Mouse (Mus musculus): ENCODE results near the gene Rxrg. TPM values are rescaled to one million over a fixed set of nuclear protein-coding genes. Genes with fewer than 3 reads are reported as not detected.

Rxrg gene
- 1.7 TPM in 2 replicates for polyA plus RNA-seq (2016; fragmentation: Nextera tagmentation; extraction: Ambion mirVana)

DNA sequence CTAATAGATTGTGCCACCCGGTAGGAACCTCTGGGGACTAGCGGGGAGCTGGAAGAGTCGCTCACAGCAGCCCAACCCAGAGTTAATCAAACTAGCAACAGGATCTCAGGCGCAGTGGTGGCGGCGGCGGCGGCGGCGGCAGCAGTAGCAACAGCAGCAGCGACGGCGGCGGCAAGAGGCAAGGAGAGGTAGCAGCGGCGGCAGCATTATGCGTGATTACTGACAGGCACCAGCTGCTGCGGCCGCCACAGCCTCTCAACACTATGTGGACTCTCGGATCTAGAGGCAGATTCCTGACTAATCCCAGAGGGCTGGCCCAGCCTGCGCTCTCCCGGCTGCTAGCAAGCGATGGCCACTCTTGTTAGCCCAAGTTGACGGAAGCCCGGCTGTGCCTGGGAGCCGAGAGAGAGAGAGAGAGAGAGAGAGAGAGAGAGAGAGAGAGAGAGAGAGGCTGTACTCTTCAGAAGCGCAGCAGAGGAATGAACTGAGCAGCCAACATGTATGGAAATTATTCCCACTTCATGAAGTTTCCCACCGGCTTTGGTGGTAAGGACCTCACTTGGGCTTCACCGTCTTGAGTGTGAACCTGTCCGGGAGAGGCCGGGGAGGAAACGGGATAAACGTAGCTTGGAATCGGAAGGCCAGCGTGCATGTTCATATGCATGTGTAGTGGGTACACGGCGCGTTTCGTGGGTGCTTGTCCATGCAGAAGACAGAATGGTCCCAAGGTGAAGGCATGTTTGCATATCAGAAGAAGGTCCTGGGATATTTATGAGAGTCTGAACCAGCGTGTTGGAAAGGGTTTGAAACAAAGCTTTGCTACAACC, at the start of gene Rxrg:
TSS of gene Rxrg (plus strand) at position 130 of the 827 bp plus-strand sequence.
- WGBS: under 1% methylated on average over 40 of the region's 40 CpGs
- Histone ChIP-seq H3K27me3 (replicated peaks) (peaks cover 36% of the 10 kb centered on the region), H3K4me1 (replicated peaks) (peaks cover 11% of the 10 kb centered on the region), H3K4me2 (peak within 1 kb of the TSS; percentile 91), H3K27ac (ENCODE audit: poor library complexity, severe bottlenecking) (peak within 1 kb of the TSS; percentile 37; the same call in 1 of the 2 replicates), H3K36me3 (no peaks in the 10 kb centered on the region), H3K9me3 (replicated peaks) (no peaks in the 10 kb centered on the region), H3K4me3 (peak within 1 kb of the TSS; percentile 55), H3K9ac (peak within 1 kb of the TSS; percentile 69)
- ATAC-seq (ENCODE audit: insufficient number of reproducible peaks, low FRiP score): peak; percentile 80

DNA sequence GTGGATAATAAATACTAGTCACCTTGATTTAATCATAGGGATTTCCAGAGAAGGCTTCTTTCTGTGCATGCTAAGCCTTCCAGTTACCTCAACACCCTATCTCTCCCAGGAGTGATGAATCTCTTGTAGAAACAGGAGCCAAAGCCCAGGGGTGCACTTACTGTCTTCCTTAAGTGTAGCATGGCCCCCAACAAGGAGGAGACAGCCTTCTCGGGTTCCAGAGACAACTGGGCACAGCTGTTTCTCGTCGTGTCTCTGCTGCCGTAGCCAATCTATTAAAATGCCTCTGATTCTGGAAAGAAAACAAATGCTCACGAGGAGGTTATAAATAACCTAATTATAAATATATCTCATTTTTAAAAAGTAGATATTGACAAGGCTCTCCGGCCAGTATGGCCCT, 48.9 kb upstream of the Rxrg start:
- no peak overlapping the region for H3K4me3 ChIP-seq
- H3K4me2 ChIP-seq: no peak overlapping the region
- WGBS: 57% methylated on average over 6 of the region's 6 CpGs
- no peaks in the 10 kb centered on the region for H3K9me3 ChIP-seq (replicated peaks)
- no peaks in the 10 kb centered on the region for H3K27me3 ChIP-seq (replicated peaks)
- H3K9ac ChIP-seq: no peak overlapping the region
- no peak overlapping the region for H3K27ac ChIP-seq (ENCODE audit: poor library complexity, severe bottlenecking)
- no peaks in the 10 kb centered on the region for H3K36me3 ChIP-seq
- H3K4me1 ChIP-seq (replicated peaks): peaks cover 6% of the 10 kb centered on the region; the same call in 1 of the 2 replicates
- ATAC-seq (ENCODE audit: insufficient number of reproducible peaks, low FRiP score): no peak

DNA sequence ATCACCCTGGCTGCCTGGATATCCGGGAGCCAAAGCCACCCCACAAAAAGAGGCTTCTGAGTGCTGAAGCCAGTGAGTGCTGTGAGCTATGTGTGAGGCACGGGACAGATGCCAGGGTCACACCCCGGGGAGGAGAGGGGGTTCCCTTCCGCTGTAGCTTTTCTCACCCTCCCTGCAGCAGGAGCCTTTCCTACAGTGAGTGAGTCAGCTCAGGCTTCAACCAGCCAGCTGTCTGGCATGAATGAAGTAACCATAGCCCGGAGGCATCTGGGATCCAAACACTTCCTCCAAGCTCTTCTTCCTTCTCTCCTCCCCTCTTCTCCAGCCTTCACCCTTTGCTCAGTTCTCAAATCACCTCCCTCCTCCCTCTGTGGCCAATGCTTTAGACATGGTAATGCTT, 46.6 kb upstream of the Rxrg start:
- WGBS: 10% methylated on average over 5 of the region's 5 CpGs
- Histone ChIP-seq H3K4me1 (replicated peaks) (peaks cover 6% of the 10 kb centered on the region; the same call in 1 of the 2 replicates), H3K4me2 (peak overlapping the region; percentile 27; the same call in 1 of the 2 replicates), H3K9ac (no peak overlapping the region), H3K27me3 (replicated peaks) (no peaks in the 10 kb centered on the region), H3K9me3 (replicated peaks) (no peaks in the 10 kb centered on the region), H3K4me3 (no peak overlapping the region), H3K27ac (ENCODE audit: poor library complexity, severe bottlenecking) (no peak overlapping the region), H3K36me3 (no peaks in the 10 kb centered on the region)
- peak; percentile 72; the same call in 1 of the 2 replicates for ATAC-seq (ENCODE audit: insufficient number of reproducible peaks, low FRiP score)

DNA sequence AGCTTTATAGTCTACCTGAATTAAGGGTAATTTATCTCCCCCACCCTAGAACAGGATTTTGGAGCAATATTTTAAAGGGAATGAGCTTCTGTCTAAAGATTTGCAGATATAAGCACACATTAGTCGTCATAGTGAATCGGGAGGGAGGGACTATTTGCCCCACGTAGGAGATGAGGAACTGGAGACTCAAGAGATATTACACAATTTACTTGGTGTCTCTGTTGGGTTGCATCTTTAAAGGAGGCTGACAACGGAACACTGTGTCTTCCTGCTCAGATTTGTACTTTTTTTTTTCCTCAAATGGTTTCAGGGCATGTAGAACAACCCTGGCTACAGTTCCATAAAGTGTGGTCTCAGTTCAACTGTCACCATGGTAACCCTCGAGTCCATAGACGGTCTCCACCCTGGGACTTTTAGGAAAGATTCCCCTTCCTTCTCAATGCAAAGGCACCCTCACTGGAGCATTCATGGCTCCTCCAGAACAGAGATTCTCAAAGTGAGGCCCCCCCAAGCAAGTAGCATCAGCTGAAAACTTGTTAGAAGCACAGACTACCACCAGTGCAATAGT, 44.1 kb upstream of the Rxrg start:
- Histone ChIP-seq H3K9ac (no peak overlapping the region), H3K4me2 (no peak overlapping the region), H3K9me3 (replicated peaks) (no peaks in the 10 kb centered on the region), H3K27me3 (replicated peaks) (no peaks in the 10 kb centered on the region), H3K4me3 (no peak overlapping the region), H3K36me3 (no peaks in the 10 kb centered on the region), H3K27ac (ENCODE audit: poor library complexity, severe bottlenecking) (no peak overlapping the region), H3K4me1 (replicated peaks) (peaks cover 6% of the 10 kb centered on the region; the same call in 1 of the 2 replicates)
- 74% methylated on average over 6 of the region's 6 CpGs for WGBS
- no peak for ATAC-seq (ENCODE audit: insufficient number of reproducible peaks, low FRiP score)

- H3K9me3 ChIP-seq (replicated peaks): 0 out of 2 replicates have a peak, but pooled peaks cover 2% of the 10 kb centered on the region
- H3K4me3 ChIP-seq: no peak overlapping the region
- no peaks in the 10 kb centered on the region for H3K27me3 ChIP-seq (replicated peaks)
- no peak overlapping the region for H3K4me2 ChIP-seq
- no peak overlapping the region for H3K9ac ChIP-seq
- H3K36me3 ChIP-seq: no peaks in the 10 kb centered on the region
- no peak for ATAC-seq (ENCODE audit: insufficient number of reproducible peaks, low FRiP score)
- H3K4me1 ChIP-seq (replicated peaks): no peaks in the 10 kb centered on the region
- H3K27ac ChIP-seq (ENCODE audit: poor library complexity, severe bottlenecking): no peak overlapping the region
- 60% methylated on average over 2 of the region's 2 CpGs for WGBS
Measured at GRCm38 (mm10) chr1:167566571-167566970, 31.6 kb upstream of the Rxrg start.

DNA sequence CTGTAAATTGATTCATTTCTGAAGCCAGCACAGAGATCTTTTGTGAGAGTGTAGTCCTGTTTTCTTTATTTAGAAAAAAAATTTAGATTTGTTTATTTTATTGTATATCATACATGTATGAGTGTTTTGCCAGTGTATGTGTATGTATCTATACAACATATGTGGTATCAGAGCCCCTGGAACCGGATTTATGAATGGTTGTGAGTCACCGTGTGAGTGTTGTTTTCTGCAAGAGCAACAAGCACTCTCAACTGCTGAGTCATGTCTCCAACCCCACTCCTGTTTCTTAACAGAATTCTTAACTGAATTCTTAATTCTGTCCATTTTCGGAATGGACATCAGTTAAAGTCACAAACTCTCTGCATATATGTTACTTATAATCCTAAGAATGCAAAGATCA, 19.1 kb upstream of the Rxrg start:
- no peak overlapping the region for H3K9ac ChIP-seq
- H3K9me3 ChIP-seq (replicated peaks): no peaks in the 10 kb centered on the region
- no peak for ATAC-seq (ENCODE audit: insufficient number of reproducible peaks, low FRiP score)
- no peaks in the 10 kb centered on the region for H3K27me3 ChIP-seq (replicated peaks)
- WGBS: 61% methylated on average over 3 of the region's 3 CpGs
- H3K4me1 ChIP-seq (replicated peaks): peaks cover 6% of the 10 kb centered on the region; the same call in 1 of the 2 replicates
- no peak overlapping the region for H3K27ac ChIP-seq (ENCODE audit: poor library complexity, severe bottlenecking)
- no peak overlapping the region for H3K4me2 ChIP-seq
- no peaks in the 10 kb centered on the region for H3K36me3 ChIP-seq
- H3K4me3 ChIP-seq: no peak overlapping the region

DNA sequence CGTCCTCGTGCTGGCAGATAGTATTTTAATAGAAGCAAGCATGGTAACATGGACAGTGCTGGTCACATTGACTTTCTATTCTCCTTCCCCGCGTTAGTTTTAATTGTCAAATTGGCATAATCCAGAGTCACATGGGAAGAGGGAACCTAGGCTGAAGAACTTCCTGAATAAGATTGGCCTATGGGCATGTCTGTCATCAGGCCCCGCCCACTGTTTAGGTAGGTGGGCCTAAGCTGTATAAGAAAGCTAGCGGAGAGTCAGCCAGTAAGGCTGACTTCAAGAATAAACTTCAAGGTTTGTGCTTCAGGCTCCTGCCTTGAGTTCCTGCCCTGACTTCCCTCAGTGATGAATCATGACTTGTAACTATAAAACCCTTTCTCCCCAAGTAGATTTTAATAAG, 15.0 kb upstream of the Rxrg start:
- Histone ChIP-seq H3K9ac (no peak overlapping the region), H3K27me3 (replicated peaks) (no peaks in the 10 kb centered on the region), H3K4me1 (replicated peaks) (peaks cover 6% of the 10 kb centered on the region; the same call in 1 of the 2 replicates), H3K9me3 (replicated peaks) (no peaks in the 10 kb centered on the region), H3K4me3 (no peak overlapping the region), H3K4me2 (no peak overlapping the region), H3K36me3 (no peaks in the 10 kb centered on the region), H3K27ac (ENCODE audit: poor library complexity, severe bottlenecking) (no peak overlapping the region)
- WGBS: 46% methylated on average over 6 of the region's 6 CpGs
- ATAC-seq (ENCODE audit: insufficient number of reproducible peaks, low FRiP score): no peak

- Histone ChIP-seq H3K4me2 (no peak overlapping the region), H3K9me3 (replicated peaks) (no peaks in the 10 kb centered on the region), H3K27me3 (replicated peaks) (no peaks in the 10 kb centered on the region), H3K9ac (no peak overlapping the region), H3K36me3 (no peaks in the 10 kb centered on the region), H3K4me1 (replicated peaks) (peaks cover 9% of the 10 kb centered on the region; the same call in 1 of the 2 replicates), H3K27ac (ENCODE audit: poor library complexity, severe bottlenecking) (no peak overlapping the region), H3K4me3 (no peak overlapping the region)
- WGBS: 53% methylated on average over 12 of the region's 12 CpGs
- no peak for ATAC-seq (ENCODE audit: insufficient number of reproducible peaks, low FRiP score)
Measured at GRCm38 (mm10) chr1:167583888-167584287, 14.3 kb upstream of the Rxrg start.

DNA sequence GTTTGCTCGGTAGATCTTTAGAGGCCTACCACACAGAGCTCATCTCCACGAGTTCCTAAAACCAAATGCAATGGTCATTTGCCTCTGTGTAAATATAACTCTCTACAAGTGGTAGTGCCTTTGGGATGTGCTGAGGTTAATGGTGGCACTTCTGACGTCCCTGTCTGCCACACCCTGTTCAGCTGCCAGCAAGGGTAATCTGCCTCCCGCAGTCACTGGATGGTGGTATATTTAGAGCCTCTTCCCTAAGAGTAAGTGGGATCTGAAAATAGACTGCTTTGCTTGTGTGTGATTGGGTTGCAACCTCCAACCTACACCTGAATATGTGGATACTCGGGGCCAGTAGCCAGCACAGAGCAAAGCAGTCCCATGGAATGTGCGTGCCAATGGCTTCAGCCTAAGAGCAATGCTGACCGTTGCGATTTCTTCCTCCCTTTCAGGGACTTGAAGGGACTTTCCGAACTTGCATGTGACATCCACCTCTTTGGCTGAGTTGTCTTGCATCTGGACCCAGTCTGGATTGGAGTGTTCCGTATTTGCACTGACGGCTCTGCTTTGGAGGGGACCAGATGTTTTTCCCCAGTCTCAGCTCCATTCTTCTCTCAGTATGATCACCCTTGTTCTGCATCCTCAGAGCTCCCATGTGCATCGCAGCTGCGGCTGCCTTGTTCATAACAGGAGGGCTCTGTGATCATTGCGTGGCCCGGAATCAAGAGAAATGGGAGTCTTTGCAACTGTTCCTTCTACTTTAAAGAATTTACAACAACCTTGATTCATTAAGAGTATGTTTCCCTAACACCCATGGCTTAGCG, 9.2 kb upstream of the Rxrg start:
- Histone ChIP-seq H3K9ac (no peak overlapping the region), H3K9me3 (replicated peaks) (no peaks in the 10 kb centered on the region), H3K27me3 (replicated peaks) (no peaks in the 10 kb centered on the region), H3K4me3 (no peak overlapping the region), H3K27ac (ENCODE audit: poor library complexity, severe bottlenecking) (no peak overlapping the region), H3K36me3 (no peaks in the 10 kb centered on the region), H3K4me1 (replicated peaks) (peaks cover 9% of the 10 kb centered on the region; the same call in 1 of the 2 replicates), H3K4me2 (no peak overlapping the region)
- WGBS: 73% methylated on average over 16 of the region's 16 CpGs
- ATAC-seq (ENCODE audit: insufficient number of reproducible peaks, low FRiP score): no peak

DNA sequence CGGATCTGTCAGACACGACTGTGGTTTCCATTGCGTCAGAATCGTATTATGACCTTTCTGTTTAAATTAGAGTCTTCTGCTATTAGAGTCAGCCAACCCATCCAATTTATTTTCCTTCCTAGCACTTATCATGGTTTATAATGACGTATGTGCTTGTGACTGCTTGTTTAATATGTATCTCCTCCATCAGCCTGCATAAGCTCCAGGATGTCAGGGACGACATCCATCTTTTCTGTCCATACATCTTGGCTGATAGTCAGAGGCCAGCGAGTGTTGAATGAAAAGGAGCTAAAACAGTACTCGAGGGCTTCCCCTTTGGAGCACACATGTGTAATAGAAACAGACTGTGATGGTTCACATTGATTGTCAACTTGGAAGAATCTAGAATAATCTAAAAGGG, 6.0 kb upstream of the Rxrg start:
- 70% methylated on average over 8 of the region's 8 CpGs for WGBS
- Histone ChIP-seq H3K9me3 (replicated peaks) (no peaks in the 10 kb centered on the region), H3K27ac (ENCODE audit: poor library complexity, severe bottlenecking) (no peak overlapping the region), H3K27me3 (replicated peaks) (peaks cover 10% of the 10 kb centered on the region; the same call in 1 of the 2 replicates), H3K4me3 (no peak overlapping the region), H3K4me2 (no peak overlapping the region), H3K4me1 (replicated peaks) (0 out of 2 replicates have a peak, but pooled peaks cover 6% of the 10 kb centered on the region), H3K9ac (no peak overlapping the region), H3K36me3 (no peaks in the 10 kb centered on the region)
- ATAC-seq (ENCODE audit: insufficient number of reproducible peaks, low FRiP score): no peak
